Mouse (Mus musculus) liver, adult 2 months (tissue): ENCODE data around the gene Nxph1. TPM values are rescaled to one million over a fixed set of nuclear protein-coding genes. Genes with fewer than 3 reads are reported as not detected.

Experiments used
- DNase-seq: peaks from one replicate; pipeline ENCODE4 v3.0.0-alpha.2; 2011; ENCODE audit warnings: low read depth, low spot score; ENCODE audit errors: extremely low read depth
- H3K27ac ChIP-seq: fragments of 200-500 bp; replicated peaks from 2 replicates; pipeline ENCODE4 v1.5.1; 2012; ENCODE audit warnings: low read depth, mild to moderate bottlenecking, control low read depth, inconsistent platforms, low read length; ENCODE audit not compliant: insufficient read depth
- H3K27me3 ChIP-seq: fragments of 200-500 bp; 2 replicates; pipeline ENCODE4 v1.6.1; 2012; ENCODE audit warnings: mild to moderate bottlenecking, moderate library complexity, low read length, inconsistent platforms; ENCODE audit not compliant: control insufficient read depth, insufficient read depth
- H3K36me3 ChIP-seq: fragments of 200-500 bp; 2 replicates; pipeline ENCODE4 v1.6.1; 2012; ENCODE audit warnings: low read length, inconsistent platforms; ENCODE audit not compliant: control insufficient read depth, insufficient read depth
- H3K4me1 ChIP-seq: fragments of 200-500 bp; 2 replicates; pipeline ENCODE4 v1.6.1; 2011; ENCODE audit warnings: low read length; ENCODE audit not compliant: control insufficient read depth, insufficient read depth
- H3K4me3 ChIP-seq: fragments of 200-500 bp; 2 replicates; pipeline ENCODE4 v1.5.1; 2011; ENCODE audit warnings: low read depth, mild to moderate bottlenecking, control low read depth, low read length, moderate library complexity; ENCODE audit not compliant: insufficient read depth
- H3K79me2 ChIP-seq: fragments of 200-500 bp; 2 replicates; pipeline ENCODE4 v1.6.1; 2012; ENCODE audit warnings: inconsistent platforms, mild to moderate bottlenecking, low read length, moderate library complexity; ENCODE audit not compliant: control insufficient read depth, insufficient read depth
- H3K9ac ChIP-seq: fragments of 200-500 bp; 2 replicates; pipeline ENCODE4 v1.6.1; 2012; ENCODE audit warnings: low read depth, mild to moderate bottlenecking, control low read depth, inconsistent platforms, low read length
- CTCF ChIP-seq: fragments of 200-500 bp; IDR thresholded peaks from 2 replicates; pipeline ENCODE4 v1.5.1; 2011; ENCODE audit warnings: low read depth, low read length, control low read depth
- POLR2A ChIP-seq: fragments of 200-500 bp; IDR thresholded peaks from 2 replicates; pipeline ENCODE4 v1.6.1; 2011; ENCODE audit warnings: low read length, control low read depth; ENCODE audit not compliant: insufficient read depth; ENCODE audit errors: extremely low read depth
- WGBS: fragments of 180-500 bp; shearing (Covaris S2); methylation state at CpG from one replicate; pipeline ENCODE4 v1.1.7; 2018; 5-methylcytosine and 5-hydroxymethylcytosine counted together
- polyA plus RNA-seq: library from polyadenylated mRNA; depleted of rRNA; stranded (reverse); fragments of >200 nt; gene quantifications from 2 replicates; pipeline ENCODE4 v1.2.3, GENCODE M21; 2012
- total RNA-seq: library from RNA; depleted of rRNA; stranded (reverse); fragments of >200 nt; gene quantifications from 2 replicates; pipeline ENCODE4 v1.2.3, GENCODE M21; 2014

The Nxph1 gene
- total and polyA plus RNA-seq, 2 experiments, result 0.09 TPM; not detected in 1

DNA sequence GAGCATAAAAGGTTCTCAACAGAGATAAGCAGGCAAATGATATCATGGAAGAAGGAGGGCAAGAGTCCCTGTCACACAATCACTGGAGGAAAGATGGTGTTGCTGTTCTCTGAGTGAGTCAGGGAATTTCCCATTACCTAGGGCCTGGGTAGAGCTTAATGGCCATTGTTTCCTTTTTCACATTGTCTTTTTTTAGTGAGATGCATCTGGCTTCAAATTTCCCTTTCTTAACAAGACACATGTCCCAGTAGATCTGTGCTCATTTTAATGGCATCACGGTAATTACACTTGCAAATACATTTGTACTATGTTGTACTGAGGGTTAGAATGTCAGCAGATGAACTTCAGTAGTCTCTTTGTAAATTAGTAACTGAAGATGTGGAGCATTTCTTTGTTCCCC is 80.3 kb downstream of the Nxph1 start:
- WGBS, result 76% methylated on average over 1 of the region's 1 CpGs
- no peak overlapping the region for H3K27ac ChIP-seq
- TF ChIP-seq POLR2A (no peak), CTCF (no peak)
- H3K27me3 ChIP-seq, result no peaks in the 10 kb centered on the region
- no peaks in the 10 kb centered on the region for H3K4me1 ChIP-seq
- H3K79me2 ChIP-seq, result no peaks in the 10 kb centered on the region
- DNase-seq, result no peak
- no peak overlapping the region for H3K4me3 ChIP-seq
- no peak overlapping the region for H3K9ac ChIP-seq
- no peaks in the 10 kb centered on the region for H3K36me3 ChIP-seq

DNA sequence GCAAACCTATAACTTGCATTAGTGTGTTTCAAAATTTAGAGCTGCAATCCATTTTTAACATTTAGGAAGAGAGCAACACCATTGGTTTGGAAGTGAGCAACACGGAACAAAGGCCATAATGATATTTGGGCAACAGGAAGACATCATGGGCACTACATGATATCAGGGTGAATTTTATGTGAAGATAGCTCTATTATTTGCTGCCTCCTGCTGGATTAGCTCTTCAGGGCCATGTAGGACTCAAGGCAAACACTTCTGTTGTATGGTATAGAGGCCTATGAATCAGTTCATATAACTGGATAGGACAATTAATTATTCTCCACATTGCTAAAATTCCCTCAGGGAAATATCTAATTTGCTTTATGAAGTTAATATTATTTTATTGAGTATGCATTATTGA is 91.1 kb downstream of the Nxph1 start:
- no peak overlapping the region for H3K4me3 ChIP-seq
- no peaks in the 10 kb centered on the region for H3K4me1 ChIP-seq
- WGBS, result 93% methylated on average over 1 of the region's 1 CpGs
- H3K9ac ChIP-seq, result no peak overlapping the region
- H3K27ac ChIP-seq, result no peak overlapping the region
- H3K79me2 ChIP-seq, result no peaks in the 10 kb centered on the region
- no peaks in the 10 kb centered on the region for H3K27me3 ChIP-seq
- no peak for TF ChIP-seq POLR2A
- no peak for TF ChIP-seq CTCF
- DNase-seq, result no peak
- H3K36me3 ChIP-seq, result no peaks in the 10 kb centered on the region

GRCm38 (mm10) chr6:9040991-9041390 is 92.8 kb downstream of the Nxph1 start:
- Histone ChIP-seq H3K36me3 (no peaks in the 10 kb centered on the region), H3K4me3 (no peak overlapping the region), H3K27me3 (no peaks in the 10 kb centered on the region), H3K4me1 (no peaks in the 10 kb centered on the region), H3K79me2 (no peaks in the 10 kb centered on the region), H3K27ac (no peak overlapping the region), H3K9ac (no peak overlapping the region)
- 74% methylated on average over 3 of the region's 3 CpGs for WGBS
- no peak for DNase-seq
- TF ChIP-seq POLR2A, result no peak
- TF ChIP-seq CTCF, result no peak

DNA sequence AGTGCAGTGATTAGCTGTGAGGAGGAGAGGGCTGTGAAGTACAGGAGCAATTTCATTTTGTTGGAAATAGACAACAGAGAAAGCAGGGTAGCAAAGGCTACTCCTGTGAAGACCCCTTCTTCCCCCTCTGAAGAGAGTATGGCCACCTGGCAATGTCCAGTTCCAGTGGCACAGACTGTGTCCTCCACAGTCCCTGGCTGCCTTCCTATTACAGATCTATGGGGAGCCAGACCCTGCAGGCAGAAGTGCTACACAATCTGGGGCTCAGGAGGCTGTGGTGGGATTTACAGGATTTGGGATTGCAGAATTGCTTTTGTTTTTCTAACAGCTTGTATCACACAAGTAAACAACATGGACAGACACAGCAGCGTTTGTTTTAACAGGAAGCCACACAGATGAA is 94.2 kb downstream of the Nxph1 start:
- Histone ChIP-seq H3K9ac (no peak overlapping the region), H3K27me3 (no peaks in the 10 kb centered on the region), H3K27ac (no peak overlapping the region), H3K36me3 (no peaks in the 10 kb centered on the region), H3K79me2 (no peaks in the 10 kb centered on the region), H3K4me1 (no peaks in the 10 kb centered on the region), H3K4me3 (no peak overlapping the region)
- DNase-seq, result no peak
- WGBS, result 22% methylated on average over 1 of the region's 1 CpGs
- TF ChIP-seq CTCF (no peak), POLR2A (no peak)

DNA sequence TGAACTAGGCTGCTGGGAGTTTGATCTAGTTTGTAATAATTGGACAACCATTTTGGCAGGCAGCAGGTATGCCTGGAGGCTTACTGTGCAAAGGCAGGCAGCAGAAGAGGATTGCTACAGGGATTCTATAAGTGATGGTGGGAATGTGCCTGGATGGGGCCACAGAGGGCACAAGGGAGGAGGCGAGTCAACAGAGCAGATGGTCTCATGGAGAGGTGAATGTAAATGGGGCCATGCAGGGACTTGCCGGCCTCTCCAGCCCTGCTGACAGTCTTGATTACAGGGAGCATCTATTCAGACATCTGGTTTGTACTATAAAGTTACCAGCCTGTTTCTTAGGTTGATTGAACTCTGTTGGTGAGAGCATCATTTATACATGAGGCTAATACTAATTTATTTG is 98.6 kb downstream of the Nxph1 start:
- Histone ChIP-seq H3K4me3 (no peak overlapping the region), H3K36me3 (no peaks in the 10 kb centered on the region), H3K27me3 (no peaks in the 10 kb centered on the region), H3K79me2 (no peaks in the 10 kb centered on the region), H3K4me1 (no peaks in the 10 kb centered on the region), H3K9ac (no peak overlapping the region), H3K27ac (no peak overlapping the region)
- TF ChIP-seq POLR2A (no peak), CTCF (no peak)
- 64% methylated on average over 2 of the region's 2 CpGs for WGBS
- DNase-seq, result no peak

- H3K27ac ChIP-seq, result peak overlapping the region; percentile 60
- peak; percentile 99 for DNase-seq
- TF ChIP-seq POLR2A (no peak), CTCF (no peak)
- peaks cover 12% of the 10 kb centered on the region for H3K4me1 ChIP-seq
- no peak overlapping the region for H3K4me3 ChIP-seq
- 29% methylated on average over 4 of the region's 4 CpGs for WGBS
- no peak overlapping the region for H3K9ac ChIP-seq
- no peaks in the 10 kb centered on the region for H3K36me3 ChIP-seq
- no peaks in the 10 kb centered on the region for H3K79me2 ChIP-seq
- H3K27me3 ChIP-seq, result no peaks in the 10 kb centered on the region
These were observed 113.3 kb downstream of the Nxph1 start for GRCm38 (mm10) chr6:9061261-9062105.
